ENCODE assay signal across 16 mouse cellular contexts in genomic region chr11:69970222-69970621, GRCm38 (mm10). TPM values are rescaled to one million over a fixed set of nuclear protein-coding genes. Genes with fewer than 3 reads are reported as not detected.
"Had no signal": no experiment of that assay in that cellular context is flagged by ENCODE, and none has a peak within 500 bp of the region (broad histone marks: within the 10 kb centered on the region; RNA-seq: fewer than 3 reads in every experiment).

No protein-coding gene starts in this region.

- DNase-seq: kidney, adult 8-10 months; kidney, postnatal 10 days; lung, adult 18-20 months; midbrain, embryonic 14.5 days; right cerebral cortex, adult 18-20 months; right cerebral cortex, postnatal 25 days; thymus, postnatal 4 days had no signal

- H3K4me3 ChIP-seq: left cerebral cortex, adult 2 months; limb, embryonic 13.5 days; myocyte; neural tube, embryonic 15.5 days had no signal

- ATAC-seq: inflammation-experienced regulatory T-cells, adult 6 months had no signal

- H3K9me3 ChIP-seq: limb, embryonic 13.5 days; neural tube, embryonic 15.5 days had no signal

- H3K9ac ChIP-seq: limb, embryonic 13.5 days; liver, embryonic 14.5 days; neural tube, embryonic 15.5 days had no signal

- H3K4me2 ChIP-seq: limb, embryonic 13.5 days; neural tube, embryonic 15.5 days had no signal

- H3K27ac ChIP-seq: left cerebral cortex, adult 2 months; limb, embryonic 13.5 days; liver, embryonic 14.5 days; neural tube, embryonic 15.5 days had no signal

RNA-seq across cellular contexts. Expression of gene Cldn7, which starts 5.6 kb away (rescaled TPM):
- total RNA-seq: layer of hippocampus, postnatal 25 days; left cerebral cortex, adult 2 months; left cerebral cortex, postnatal 14 days; megakaryocyte progenitor cell, adult 5-6 weeks had no signal
- polyA plus RNA-seq: midbrain, embryonic 14.5 days; myocyte had no signal

RNA-seq across cellular contexts. Expression of gene Slc2a4, which starts 22.2 kb away (rescaled TPM):
- total RNA-seq: megakaryocyte progenitor cell, adult 5-6 weeks had no signal
- polyA plus RNA-seq: inflammation-experienced regulatory T-cells, adult 6 months had no signal
